Mouse (Mus musculus) embryonic fibroblast, embryonic 13.5 days (primary cell): Measurements from ENCODE around the gene Gpr137.

Experiments used
- CTCF ChIP-seq: IDR thresholded peaks from 2 replicates; pipeline ENCODE4 v1.5.1; 2011; ENCODE audit warnings: mild to moderate bottlenecking, control low read depth, low read length, moderate library complexity, borderline replicate concordance; ENCODE audit not compliant: insufficient read depth
- POLR2A ChIP-seq: IDR thresholded peaks from 2 replicates; pipeline ENCODE4 v1.6.1; 2011; ENCODE audit warnings: low read depth, mild to moderate bottlenecking, control low read depth, low read length, moderate library complexity

DNA sequence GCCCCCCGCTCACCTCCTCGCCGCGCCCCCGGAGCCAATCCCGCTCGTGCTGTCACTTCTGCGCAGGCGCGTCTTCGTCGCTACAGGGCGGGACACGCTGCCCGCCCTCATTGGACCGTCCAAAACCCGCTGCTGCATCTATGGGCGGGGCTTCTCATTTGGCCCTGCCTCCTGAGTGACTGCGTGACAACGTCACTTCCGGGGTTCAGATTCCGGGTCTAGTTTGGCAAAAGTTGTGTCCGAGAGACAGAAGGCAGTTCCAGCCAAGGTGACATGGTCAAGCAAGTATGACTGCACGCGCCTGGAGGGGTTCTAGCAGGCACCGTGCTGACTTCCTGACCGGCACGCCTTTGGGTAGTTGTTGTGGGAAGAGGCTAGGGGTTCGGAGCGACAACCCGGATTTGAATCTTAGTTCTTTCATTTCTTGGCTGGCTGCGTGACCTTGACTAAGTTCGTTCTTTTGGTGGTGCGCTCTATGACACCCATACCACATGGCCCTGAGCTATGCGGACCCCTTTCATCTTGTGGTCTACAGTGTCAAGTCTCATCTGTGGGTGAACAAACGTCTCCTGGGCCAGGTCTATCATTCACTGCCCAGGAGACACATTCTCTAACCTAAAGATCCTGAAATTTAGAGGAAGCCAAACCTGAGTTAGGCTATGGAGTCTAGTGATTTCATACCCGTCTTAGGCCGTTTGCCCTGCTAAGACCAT is 38.3 kb upstream of the Gpr137 start, which contains the start of gene Fkbp2:
- TF ChIP-seq POLR2A: peak; percentile 99
- no peak for TF ChIP-seq CTCF
